Mouse (Mus musculus) forebrain, embryonic 15.5 days (tissue): Measurements from ENCODE around the gene Col18a1. TPM values are rescaled to one million over a fixed set of nuclear protein-coding genes. Genes with fewer than 3 reads are reported as not detected.

ENCODE experiments used
- ATAC-seq: fragments of 200-750 bp; cut with Nextera tagmentation; replicated peaks from 2 replicates; pipeline ENCODE4 v1.8.0; 2017; ENCODE audit warnings: mild to moderate bottlenecking, moderate TSS enrichment, moderate library complexity
- H3K27ac ChIP-seq: fragments of 300-500 bp; sonication (generic); replicated peaks from 2 replicates; pipeline ENCODE4 v1.5.1; 2015; ENCODE audit warnings: mild to moderate bottlenecking, inconsistent platforms
- H3K27me3 ChIP-seq: fragments of 300-500 bp; sonication (generic); 2 replicates; pipeline ENCODE4 v1.6.1; 2015; ENCODE audit warnings: inconsistent platforms
- H3K36me3 ChIP-seq: fragments of 300-500 bp; sonication (generic); 2 replicates; pipeline ENCODE4 v1.6.1; 2015; ENCODE audit warnings: mild to moderate bottlenecking, inconsistent platforms
- H3K4me1 ChIP-seq: fragments of 300-500 bp; sonication (generic); 2 replicates; pipeline ENCODE4 v1.6.1; 2015; ENCODE audit warnings: inconsistent platforms
- H3K4me2 ChIP-seq: fragments of 300-500 bp; sonication (generic); replicated peaks from 2 replicates; pipeline ENCODE4 v1.6.1; 2015; ENCODE audit warnings: mild to moderate bottlenecking, inconsistent platforms
- H3K4me3 ChIP-seq: fragments of 300-500 bp; sonication (generic); 2 replicates; pipeline ENCODE4 v1.5.1; 2015; ENCODE audit warnings: mild to moderate bottlenecking, inconsistent platforms
- H3K9ac ChIP-seq: fragments of 300-500 bp; sonication (generic); replicated peaks from 2 replicates; pipeline ENCODE4 v1.6.1; 2015; ENCODE audit warnings: mild to moderate bottlenecking, inconsistent platforms
- H3K9me3 ChIP-seq: fragments of 300-500 bp; sonication (generic); 2 replicates; pipeline ENCODE4 v1.6.1; 2016; ENCODE audit warnings: inconsistent platforms
- WGBS: fragments of 180-500 bp; shearing (Covaris S2); methylation state at CpG from one replicate; pipeline ENCODE4 v1.1.7; 2015; ENCODE audit warnings: mixed read lengths; 5-methylcytosine and 5-hydroxymethylcytosine counted together
- polyA plus RNA-seq: library from polyadenylated mRNA; unstranded; fragments of >200 nt; fragmentation: Nextera tagmentation; extraction: Ambion mirVana; gene quantifications from 2 replicates; pipeline ENCODE4 v1.2.1, GENCODE M21; 2015

Col18a1 gene
- 23.5 and 23.8 TPM in 2 replicates for polyA plus RNA-seq

- H3K9me3 ChIP-seq: no peaks in the 10 kb centered on the region
- H3K4me1 ChIP-seq: peaks cover 21% of the 10 kb centered on the region
- no peaks in the 10 kb centered on the region for H3K36me3 ChIP-seq
- peak within 1 kb of the TSS; percentile 85 for H3K4me2 ChIP-seq
- H3K9ac ChIP-seq: peak within 1 kb of the TSS; percentile 35
- WGBS: under 1% methylated on average over 42 of the region's 42 CpGs
- peaks cover 4% of the 10 kb centered on the region; the same call in 1 of the 2 replicates for H3K27me3 ChIP-seq
- H3K27ac ChIP-seq: peak within 1 kb of the TSS; percentile 31; the same call in 1 of the 2 replicates
- peak within 1 kb of the TSS; percentile 43 for H3K4me3 ChIP-seq
- peak; percentile 71 for ATAC-seq
Observed at GRCm38 (mm10) chr10:77165963-77166717, at the start of gene Col18a1. Gene Col18a1 (minus strand): TSS chr10:77166548.

GRCm38 (mm10) chr10:77215641-77216040 lies 49.3 kb upstream of the Col18a1 start:
- no peaks in the 10 kb centered on the region for H3K36me3 ChIP-seq
- WGBS: 79% methylated on average over 4 of the region's 4 CpGs
- H3K27me3 ChIP-seq: no peaks in the 10 kb centered on the region
- no peak overlapping the region for H3K27ac ChIP-seq
- H3K9me3 ChIP-seq: no peaks in the 10 kb centered on the region
- H3K4me3 ChIP-seq: no peak overlapping the region
- H3K9ac ChIP-seq: no peak overlapping the region
- no peak overlapping the region for H3K4me2 ChIP-seq
- no peak for ATAC-seq
- H3K4me1 ChIP-seq: no peaks in the 10 kb centered on the region

- no peaks in the 10 kb centered on the region for H3K4me1 ChIP-seq
- no peak overlapping the region for H3K4me2 ChIP-seq
- WGBS: 81% methylated on average over 8 of the region's 8 CpGs
- H3K9me3 ChIP-seq: no peaks in the 10 kb centered on the region
- no peak overlapping the region for H3K9ac ChIP-seq
- no peaks in the 10 kb centered on the region for H3K27me3 ChIP-seq
- ATAC-seq: no peak
- H3K36me3 ChIP-seq: no peaks in the 10 kb centered on the region
- H3K4me3 ChIP-seq: no peak overlapping the region
- H3K27ac ChIP-seq: no peak overlapping the region
Observed at GRCm38 (mm10) chr10:77214586-77214985, 48.2 kb upstream of the Col18a1 start.

GRCm38 (mm10) chr10:77213483-77213882 lies 47.1 kb upstream of the Col18a1 start:
- no peaks in the 10 kb centered on the region for H3K27me3 ChIP-seq
- no peaks in the 10 kb centered on the region for H3K9me3 ChIP-seq
- 94% methylated on average over 5 of the region's 5 CpGs for WGBS
- no peak overlapping the region for H3K9ac ChIP-seq
- no peaks in the 10 kb centered on the region for H3K36me3 ChIP-seq
- no peak overlapping the region for H3K4me3 ChIP-seq
- no peak overlapping the region for H3K4me2 ChIP-seq
- no peak for ATAC-seq
- H3K4me1 ChIP-seq: no peaks in the 10 kb centered on the region
- H3K27ac ChIP-seq: no peak overlapping the region

- ATAC-seq: no peak
- no peak overlapping the region for H3K4me3 ChIP-seq
- H3K27me3 ChIP-seq: no peaks in the 10 kb centered on the region
- H3K9ac ChIP-seq: no peak overlapping the region
- no peaks in the 10 kb centered on the region for H3K36me3 ChIP-seq
- no peaks in the 10 kb centered on the region for H3K9me3 ChIP-seq
- 83% methylated on average over 6 of the region's 6 CpGs for WGBS
- no peak overlapping the region for H3K27ac ChIP-seq
- no peaks in the 10 kb centered on the region for H3K4me1 ChIP-seq
- H3K4me2 ChIP-seq: no peak overlapping the region
Observed at GRCm38 (mm10) chr10:77212354-77213120, 46.2 kb upstream of the Col18a1 start.

- Histone ChIP-seq H3K4me3 (no peak overlapping the region), H3K27ac (no peak overlapping the region), H3K4me2 (no peak overlapping the region), H3K9ac (no peak overlapping the region), H3K36me3 (no peaks in the 10 kb centered on the region), H3K27me3 (no peaks in the 10 kb centered on the region), H3K9me3 (no peaks in the 10 kb centered on the region), H3K4me1 (0 out of 2 replicates have a peak, but pooled peaks cover 5% of the 10 kb centered on the region)
- whole genome bisulfite sequencing: 77% methylated on average over 11 of the region's 11 CpGs
- ATAC-seq: no peak
Observed at GRCm38 (mm10) chr10:77211116-77211570, 44.8 kb upstream of the Col18a1 start.

- over 99% methylated on average over 3 of the region's 3 CpGs for WGBS
- Histone ChIP-seq H3K27me3 (no peaks in the 10 kb centered on the region), H3K9ac (no peak overlapping the region), H3K36me3 (no peaks in the 10 kb centered on the region), H3K4me1 (0 out of 2 replicates have a peak, but pooled peaks cover 5% of the 10 kb centered on the region), H3K4me3 (no peak overlapping the region), H3K9me3 (no peaks in the 10 kb centered on the region), H3K4me2 (no peak overlapping the region), H3K27ac (no peak overlapping the region)
- ATAC-seq: no peak
Observed at GRCm38 (mm10) chr10:77210666-77211065, 44.3 kb upstream of the Col18a1 start.

- Histone ChIP-seq H3K4me1 (0 out of 2 replicates have a peak, but pooled peaks cover 5% of the 10 kb centered on the region), H3K27ac (no peak overlapping the region), H3K27me3 (no peaks in the 10 kb centered on the region), H3K9ac (no peak overlapping the region), H3K9me3 (no peaks in the 10 kb centered on the region), H3K36me3 (no peaks in the 10 kb centered on the region), H3K4me3 (no peak overlapping the region), H3K4me2 (no peak overlapping the region)
- ATAC-seq: no peak
- 60% methylated on average over 5 of the region's 5 CpGs for WGBS
Observed at GRCm38 (mm10) chr10:77209261-77209660, 42.9 kb upstream of the Col18a1 start.

GRCm38 (mm10) chr10:77206565-77207079 lies 40.3 kb upstream of the Col18a1 start:
- 0 out of 2 replicates have a peak, but pooled peaks cover 5% of the 10 kb centered on the region for H3K4me1 ChIP-seq
- no peaks in the 10 kb centered on the region for H3K9me3 ChIP-seq
- no peak for ATAC-seq
- H3K9ac ChIP-seq: no peak overlapping the region
- H3K36me3 ChIP-seq: no peaks in the 10 kb centered on the region
- no peak overlapping the region for H3K4me3 ChIP-seq
- no peak overlapping the region for H3K4me2 ChIP-seq
- WGBS: 24% methylated on average over 3 of the region's 3 CpGs
- no peak overlapping the region for H3K27ac ChIP-seq
- no peaks in the 10 kb centered on the region for H3K27me3 ChIP-seq

- no peak for ATAC-seq
- no peaks in the 10 kb centered on the region for H3K9me3 ChIP-seq
Observed at GRCm38 (mm10) chr10:77206134-77206533, 39.8 kb upstream of the Col18a1 start.

GRCm38 (mm10) chr10:77203960-77204359 lies 37.6 kb upstream of the Col18a1 start:
- no peak overlapping the region for H3K27ac ChIP-seq
- no peaks in the 10 kb centered on the region for H3K27me3 ChIP-seq
- H3K9me3 ChIP-seq: no peaks in the 10 kb centered on the region
- no peaks in the 10 kb centered on the region for H3K36me3 ChIP-seq
- WGBS: 90% methylated on average over 4 of the region's 4 CpGs
- no peak overlapping the region for H3K9ac ChIP-seq
- no peak overlapping the region for H3K4me3 ChIP-seq
- H3K4me2 ChIP-seq: no peak overlapping the region
- ATAC-seq: no peak
- H3K4me1 ChIP-seq: 0 out of 2 replicates have a peak, but pooled peaks cover 5% of the 10 kb centered on the region

More at GRCm38 (mm10) chr10:77206134-77206533, 39.8 kb upstream of the Col18a1 start:
- H3K27ac ChIP-seq: no peak overlapping the region
- no peaks in the 10 kb centered on the region for H3K36me3 ChIP-seq
- no peaks in the 10 kb centered on the region for H3K27me3 ChIP-seq
- 62% methylated on average over 2 of the region's 2 CpGs for WGBS
- no peak overlapping the region for H3K9ac ChIP-seq
- no peak overlapping the region for H3K4me3 ChIP-seq
- H3K4me1 ChIP-seq: 0 out of 2 replicates have a peak, but pooled peaks cover 5% of the 10 kb centered on the region
- no peak overlapping the region for H3K4me2 ChIP-seq

GRCm38 (mm10) chr10:77201919-77202318 lies 35.6 kb upstream of the Col18a1 start:
- no peak overlapping the region for H3K4me3 ChIP-seq
- WGBS: 55% methylated on average over 5 of the region's 5 CpGs
- no peak for ATAC-seq
- H3K27ac ChIP-seq: no peak overlapping the region
- H3K9me3 ChIP-seq: no peaks in the 10 kb centered on the region
- 0 out of 2 replicates have a peak, but pooled peaks cover 5% of the 10 kb centered on the region for H3K4me1 ChIP-seq
- no peak overlapping the region for H3K9ac ChIP-seq
- H3K27me3 ChIP-seq: no peaks in the 10 kb centered on the region
- H3K36me3 ChIP-seq: no peaks in the 10 kb centered on the region
- no peak overlapping the region for H3K4me2 ChIP-seq
